Mouse (Mus musculus) forelimb bud, embryonic 11.5 days (tissue): ENCODE results near the gene Ly6g5c.
"Not testable (repeated sequence)": the region's sequence is repeated elsewhere in the genome, so short reads cannot be mapped to it uniquely, and the experiment has no call there.

ENCODE experiments used
- DNase-seq: peaks from one replicate; pipeline ENCODE4 v3.0.0-alpha.2; 2012; ENCODE audit warnings: low read depth, low spot score

Gene Ly6g5c

GRCm38 (mm10) chr17:35106522-35106921 lies 1.6 kb upstream of the Ly6g5c start:
- no peak for DNase-seq

DNA sequence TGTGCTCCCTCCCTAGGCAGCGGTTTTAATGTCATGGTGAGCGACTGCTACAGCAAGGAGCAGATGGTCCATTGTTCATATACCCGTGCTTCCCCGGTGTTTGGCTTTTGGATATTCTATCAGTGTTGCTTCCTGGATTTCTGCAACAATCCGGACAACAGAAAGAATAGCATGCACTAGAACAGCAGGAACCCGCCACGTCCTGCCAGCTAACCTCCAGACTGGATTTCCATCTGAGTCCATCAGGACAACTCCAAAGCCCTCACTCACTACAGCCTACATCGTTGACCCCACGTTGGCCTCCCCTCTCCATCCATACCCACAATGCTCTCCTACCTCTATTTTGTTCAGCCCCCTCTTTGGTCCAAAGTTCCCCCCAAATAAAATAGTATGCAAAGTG lies 3.7 kb downstream of the Ly6g5c start:
- DNase-seq = no peak

- DNase-seq = no peak
These were observed 7.3 kb downstream of the Ly6g5c start, which contains the start of gene Ly6g5b for GRCm38 (mm10) chr17:35115046-35116019. Ly6g5b (minus strand) TSS chr17:35115428.

GRCm38 (mm10) chr17:35120745-35121142 lies 12.7 kb downstream of the Ly6g5c start:
- DNase-seq = no peak

DNA sequence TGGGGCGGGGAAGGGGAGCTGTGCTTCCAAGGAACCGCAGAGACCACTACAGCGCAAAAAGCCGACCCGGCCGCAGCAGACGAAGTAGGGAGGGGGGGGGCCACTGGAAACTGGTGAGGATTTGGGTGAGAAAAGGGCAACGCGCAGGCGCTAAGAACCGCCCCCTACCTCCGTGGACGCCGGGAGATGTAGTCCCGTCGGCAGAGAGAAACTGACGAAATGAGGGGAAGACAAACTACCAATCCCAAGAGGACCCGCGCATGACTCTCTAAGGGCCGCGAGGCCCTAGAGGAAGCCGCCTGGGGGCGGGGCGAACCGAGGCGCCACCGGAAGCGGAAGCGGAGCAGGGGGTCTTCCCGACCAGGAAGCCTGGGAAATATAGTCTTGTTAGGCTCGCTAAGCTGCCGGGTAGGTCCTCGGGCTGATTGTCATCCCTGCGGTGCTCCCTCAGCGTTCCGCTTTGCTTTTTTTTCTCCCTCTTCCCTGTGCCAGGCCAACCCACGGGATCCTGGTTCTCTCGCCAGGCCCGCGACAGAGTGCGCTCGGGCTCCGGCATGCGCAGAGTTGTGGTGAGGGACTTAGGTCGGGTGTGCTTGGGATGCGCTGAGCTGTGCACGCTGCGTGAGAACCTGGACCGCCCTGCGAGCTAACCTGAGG lies 13.2 kb downstream of the Ly6g5c start, which contains the start of gene Gpank1:
Gene Gpank1 (plus strand): TSS at position 313 of the 657 bp plus-strand sequence.
- DNase-seq = peak; percentile 99

- DNase-seq = peak; percentile 62
These were observed 13.8 kb downstream of the Ly6g5c start, which contains the start of gene Csnk2b for GRCm38 (mm10) chr17:35121871-35122303. Csnk2b (minus strand) TSS chr17:35122053.

- DNase-seq = not testable (repeated sequence)
These were observed 15.2 kb downstream of the Ly6g5c start for GRCm38 (mm10) chr17:35123287-35123686.

DNA sequence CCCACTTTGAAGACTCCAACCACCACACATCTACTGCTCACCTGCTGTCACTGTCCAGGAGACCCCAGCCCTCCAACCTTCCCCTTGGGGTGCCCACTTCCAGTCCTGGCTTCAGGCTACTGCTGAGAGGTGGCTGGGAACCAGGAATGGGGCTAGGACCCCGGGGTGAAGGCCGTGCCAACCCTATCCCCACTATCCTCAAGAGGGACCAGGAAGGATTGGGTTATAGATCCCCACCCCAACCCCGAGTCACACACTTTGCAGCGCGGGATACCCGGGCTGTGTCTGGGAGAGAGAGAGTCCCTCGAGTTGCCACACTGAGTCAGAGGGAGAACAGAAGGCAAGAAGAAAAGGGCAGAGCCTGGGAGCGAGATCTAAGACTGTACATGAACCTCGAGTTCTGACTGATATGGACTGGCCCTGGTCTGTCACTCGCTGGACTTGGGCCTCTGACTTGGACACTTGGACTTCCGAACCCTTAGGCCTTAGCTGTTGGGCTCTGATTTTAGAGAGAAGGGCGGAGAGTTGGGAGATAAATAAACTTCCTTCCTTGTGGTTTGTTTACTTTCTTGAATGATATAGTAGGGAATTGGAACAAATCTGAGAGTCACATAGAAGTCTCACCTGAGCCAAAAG lies 16.3 kb downstream of the Ly6g5c start:
- DNase-seq = not testable (repeated sequence)

DNA sequence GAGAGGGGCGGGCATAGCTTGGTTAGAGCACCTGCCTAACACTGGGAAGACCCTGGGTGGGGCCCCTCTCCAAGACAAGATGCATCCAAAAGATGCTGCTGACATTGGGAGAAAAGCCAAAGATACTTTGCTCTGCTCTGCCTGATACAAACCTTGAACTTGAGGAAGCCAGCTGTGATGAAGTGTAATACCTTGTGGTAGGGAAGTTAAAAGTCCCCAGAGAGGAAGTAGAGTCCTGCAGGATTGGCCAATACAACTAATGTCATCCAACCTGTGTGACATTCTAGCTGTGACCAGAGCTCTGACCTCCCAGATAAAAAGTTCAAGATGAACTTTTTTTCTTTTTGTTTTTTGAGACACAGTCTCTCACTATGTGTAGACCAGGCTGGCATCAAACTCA lies 17.0 kb downstream of the Ly6g5c start:
- no peak for DNase-seq

- DNase-seq = no peak
These were observed 17.5 kb downstream of the Ly6g5c start for GRCm38 (mm10) chr17:35125578-35125977.

GRCm38 (mm10) chr17:35126206-35126611 lies 18.1 kb downstream of the Ly6g5c start, which contains the start of gene D17H6S53E:
D17H6S53E (plus strand) TSS chr17:35126373.
- peak; percentile 61 for DNase-seq

GRCm38 (mm10) chr17:35127017-35127416 lies 18.9 kb downstream of the Ly6g5c start:
- DNase-seq = no peak

DNA sequence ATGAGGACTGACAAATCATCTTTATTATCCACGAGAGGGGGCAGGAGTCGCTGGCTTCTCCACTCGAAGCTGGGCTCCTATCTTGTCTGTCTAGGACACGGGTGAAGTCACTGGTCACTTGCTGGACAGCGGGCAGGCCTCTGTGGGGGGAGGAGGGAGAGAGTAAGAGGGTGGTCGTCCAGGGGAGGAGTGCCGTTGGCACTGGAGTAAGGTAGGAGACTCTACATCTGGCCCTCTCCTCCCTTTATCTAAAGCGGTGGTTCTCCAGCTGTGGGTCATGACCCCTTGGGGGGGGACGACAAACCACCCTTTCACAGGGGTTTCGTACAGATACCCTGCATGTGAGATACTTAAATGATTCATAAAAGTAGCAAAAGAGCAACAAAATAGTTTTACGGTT lies 20.9 kb downstream of the Ly6g5c start:
- DNase-seq = no peak

GRCm38 (mm10) chr17:35131038-35131437 lies 23.0 kb downstream of the Ly6g5c start:
- no peak for DNase-seq

GRCm38 (mm10) chr17:35131500-35132173 lies 23.6 kb downstream of the Ly6g5c start, which contains the start of gene Apom:
Apom (minus strand) TSS chr17:35132050.
- no peak for DNase-seq

DNA sequence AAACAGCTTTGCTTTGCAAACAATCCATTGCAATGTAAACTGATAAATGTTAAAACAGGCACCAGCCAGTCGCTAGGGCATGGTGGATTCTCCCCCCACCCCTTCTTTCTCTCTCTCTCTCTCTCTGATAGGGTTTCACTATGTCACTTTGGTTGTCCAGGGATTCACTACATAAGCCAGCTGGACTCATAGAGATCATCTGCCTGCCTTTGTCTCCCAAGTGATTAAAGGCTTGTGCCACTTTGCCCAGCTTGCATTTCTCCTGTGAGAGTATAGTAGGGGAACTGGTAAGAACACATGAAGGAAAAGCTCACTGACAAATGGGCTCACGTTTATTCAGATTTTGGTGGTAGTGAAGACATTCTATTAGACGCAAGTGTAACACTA lies 24.1 kb downstream of the Ly6g5c start:
- no peak for DNase-seq

DNA sequence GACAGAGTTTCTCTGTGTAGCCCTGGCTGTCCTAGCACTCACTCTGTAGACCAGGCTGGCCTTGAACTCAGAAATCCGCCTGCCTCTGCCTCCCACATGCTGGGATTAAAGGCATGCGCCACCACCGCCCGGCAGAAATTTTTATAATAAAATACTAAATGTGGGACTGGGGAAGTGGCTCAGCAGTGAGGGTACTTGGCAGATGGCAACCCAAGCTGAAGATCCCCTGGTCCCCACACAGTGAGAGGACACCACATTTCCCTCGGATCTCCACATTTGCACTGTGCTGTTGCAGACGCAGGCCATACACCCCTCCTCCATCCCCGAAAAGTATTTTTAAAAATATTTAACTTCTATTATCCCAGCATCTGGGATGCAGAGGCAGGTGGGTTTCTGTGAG lies 25.4 kb downstream of the Ly6g5c start:
- DNase-seq = no peak

GRCm38 (mm10) chr17:35134801-35135590 lies 26.9 kb downstream of the Ly6g5c start, which contains the start of gene Bag6:
Bag6 (plus strand) TSS chr17:35135178.
- DNase-seq = peak; percentile 95

DNA sequence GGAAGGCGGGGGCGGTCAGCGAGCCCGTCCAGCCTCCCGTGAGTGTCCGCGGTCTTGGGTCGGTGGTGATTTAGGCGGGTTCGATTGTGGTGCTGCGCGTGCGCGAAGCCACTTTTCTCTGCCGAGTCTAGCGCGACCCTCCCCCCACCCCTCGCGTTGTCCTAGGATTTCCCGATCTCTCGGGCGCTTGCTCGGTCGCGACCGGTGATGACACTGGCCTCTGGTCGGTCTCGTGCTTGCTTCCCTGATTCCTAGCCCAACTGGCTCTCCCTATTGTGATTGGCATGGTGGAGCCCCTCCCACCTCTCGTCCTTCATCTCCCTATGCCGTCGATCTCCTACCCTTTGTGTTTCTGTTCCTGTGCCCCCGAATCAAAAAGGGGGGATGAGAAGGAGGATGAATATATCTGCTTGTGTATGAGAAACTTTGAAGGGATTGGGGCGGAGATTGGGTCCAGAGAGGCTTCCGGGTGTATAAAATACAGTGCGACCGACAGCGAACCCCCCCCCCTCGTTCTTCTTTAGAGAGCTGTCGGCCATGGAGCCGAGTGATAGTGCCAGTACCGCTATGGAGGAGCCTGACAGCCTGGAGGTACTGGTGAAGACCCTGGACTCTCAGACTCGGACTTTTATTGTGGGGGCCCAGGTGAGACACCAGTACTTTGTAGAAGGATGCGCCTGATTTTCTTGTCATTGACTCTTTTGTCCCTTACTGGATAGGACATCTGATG lies 27.7 kb downstream of the Ly6g5c start:
- no peak for DNase-seq

DNA sequence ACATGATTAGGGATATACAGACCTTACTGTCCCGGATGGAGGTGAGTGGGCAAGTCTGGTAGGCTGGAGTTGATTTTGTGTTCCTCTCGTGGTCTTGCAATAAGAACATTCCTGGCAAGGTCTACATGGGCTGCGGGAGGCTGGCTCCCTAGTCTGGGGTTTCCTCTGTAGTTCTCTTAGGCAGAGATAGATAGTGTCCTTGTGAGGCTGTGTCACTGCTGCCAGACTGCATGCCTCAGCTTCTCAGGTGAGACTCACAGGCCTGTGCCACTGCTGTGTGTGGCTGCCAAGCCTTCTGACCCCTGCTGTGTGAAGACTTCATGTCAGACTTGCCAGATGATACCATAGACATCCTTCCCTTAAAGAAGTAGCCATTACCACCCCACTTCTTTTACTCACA lies 31.2 kb downstream of the Ly6g5c start:
- DNase-seq = no peak
